Mouse (Mus musculus): ENCODE results near the gene Rpf2.

The Rpf2 gene

GRCm38 (mm10) chr10:40257414-40258255 is 10.8 kb upstream of the Rpf2 start, which contains the start of gene Gtf3c6:
Gene Gtf3c6 (minus strand): TSS chr10:40258108.
- in situ Hi-C loops (cut with MboI; ENCODE audit: low pct_unique_long_range_greater_than_20kb in 1 of 2, low sequenced_read_pairs in 2 of 2, unreplicated experiment in 1 of 2): loop anchor here in 1 of 2 experiments (5.0 kb wide), 1 partner anchor 265 kb away; no protein-coding TSS in a partner anchor

- in situ Hi-C loops (cut with MboI; ENCODE audit: low pct_unique_long_range_greater_than_20kb in 1 of 2, low sequenced_read_pairs in 2 of 2, unreplicated experiment in 1 of 2): loop anchor here in 1 of 2 experiments (5.0 kb wide), 1 partner anchor 266 kb away; no protein-coding TSS in a partner anchor
These were observed 9.9 kb upstream of the Rpf2 start for GRCm38 (mm10) chr10:40256716-40257115.

GRCm38 (mm10) chr10:40250969-40251368 is 4.1 kb upstream of the Rpf2 start:
- in situ Hi-C loops (cut with MboI; ENCODE audit: low pct_unique_long_range_greater_than_20kb in 1 of 2, low sequenced_read_pairs in 2 of 2, unreplicated experiment in 1 of 2): no loop called here

GRCm38 (mm10) chr10:40249625-40250024 is 2.8 kb upstream of the Rpf2 start:
- in situ Hi-C loops (cut with MboI; ENCODE audit: low pct_unique_long_range_greater_than_20kb in 1 of 2, low sequenced_read_pairs in 2 of 2, unreplicated experiment in 1 of 2): no loop called here

- in situ Hi-C loops (cut with MboI; ENCODE audit: low pct_unique_long_range_greater_than_20kb in 1 of 2, low sequenced_read_pairs in 2 of 2, unreplicated experiment in 1 of 2): no loop called here
These were observed 405 bp upstream of the Rpf2 start for GRCm38 (mm10) chr10:40247166-40247716.

- in situ Hi-C loops (cut with MboI; ENCODE audit: low pct_unique_long_range_greater_than_20kb in 1 of 2, low sequenced_read_pairs in 2 of 2, unreplicated experiment in 1 of 2): no loop called here
These were observed 9.0 kb downstream of the Rpf2 start for GRCm38 (mm10) chr10:40237826-40238225.

- in situ Hi-C loops (cut with MboI; ENCODE audit: low pct_unique_long_range_greater_than_20kb in 1 of 2, low sequenced_read_pairs in 2 of 2, unreplicated experiment in 1 of 2): no loop called here
These were observed 13.6 kb downstream of the Rpf2 start for GRCm38 (mm10) chr10:40233241-40233640.

GRCm38 (mm10) chr10:40232442-40232841 is 14.4 kb downstream of the Rpf2 start:
- in situ Hi-C loops (cut with MboI; ENCODE audit: low pct_unique_long_range_greater_than_20kb in 1 of 2, low sequenced_read_pairs in 2 of 2, unreplicated experiment in 1 of 2): no loop called here

GRCm38 (mm10) chr10:40229725-40230124 is 17.1 kb downstream of the Rpf2 start:
- in situ Hi-C loops (cut with MboI; ENCODE audit: low pct_unique_long_range_greater_than_20kb in 1 of 2, low sequenced_read_pairs in 2 of 2, unreplicated experiment in 1 of 2): no loop called here

- in situ Hi-C loops (cut with MboI; ENCODE audit: low pct_unique_long_range_greater_than_20kb in 1 of 2, low sequenced_read_pairs in 2 of 2, unreplicated experiment in 1 of 2): no loop called here
These were observed 19.1 kb downstream of the Rpf2 start for GRCm38 (mm10) chr10:40227660-40228303.

- in situ Hi-C loops (cut with MboI; ENCODE audit: low pct_unique_long_range_greater_than_20kb in 1 of 2, low sequenced_read_pairs in 2 of 2, unreplicated experiment in 1 of 2): no loop called here
These were observed 28.0 kb downstream of the Rpf2 start for GRCm38 (mm10) chr10:40218874-40219273.

- in situ Hi-C loops (cut with MboI; ENCODE audit: low pct_unique_long_range_greater_than_20kb in 1 of 2, low sequenced_read_pairs in 2 of 2, unreplicated experiment in 1 of 2): no loop called here
These were observed 34.2 kb downstream of the Rpf2 start for GRCm38 (mm10) chr10:40212443-40213169.

- in situ Hi-C loops (cut with MboI; ENCODE audit: low pct_unique_long_range_greater_than_20kb in 1 of 2, low sequenced_read_pairs in 2 of 2, unreplicated experiment in 1 of 2): no loop called here
These were observed 51.8 kb downstream of the Rpf2 start for GRCm38 (mm10) chr10:40195001-40195400.

- in situ Hi-C loops (cut with MboI; ENCODE audit: low pct_unique_long_range_greater_than_20kb in 1 of 2, low sequenced_read_pairs in 2 of 2, unreplicated experiment in 1 of 2): no loop called here
These were observed 54.6 kb downstream of the Rpf2 start for GRCm38 (mm10) chr10:40192010-40192935.

- in situ Hi-C loops (cut with MboI; ENCODE audit: low pct_unique_long_range_greater_than_20kb in 1 of 2, low sequenced_read_pairs in 2 of 2, unreplicated experiment in 1 of 2): no loop called here
These were observed 55.4 kb downstream of the Rpf2 start for GRCm38 (mm10) chr10:40191338-40191979.

- in situ Hi-C loops (cut with MboI; ENCODE audit: low pct_unique_long_range_greater_than_20kb in 1 of 2, low sequenced_read_pairs in 2 of 2, unreplicated experiment in 1 of 2): no loop called here
These were observed 56.0 kb downstream of the Rpf2 start for GRCm38 (mm10) chr10:40190871-40191270.

- in situ Hi-C loops (cut with MboI; ENCODE audit: low pct_unique_long_range_greater_than_20kb in 1 of 2, low sequenced_read_pairs in 2 of 2, unreplicated experiment in 1 of 2): no loop called here
These were observed 57.1 kb downstream of the Rpf2 start for GRCm38 (mm10) chr10:40189689-40190088.

All from mouse embryonic stem cell (cell line).